Mouse (Mus musculus) kidney, adult 8-10 months (tissue): ENCODE measurements around the gene Ssr2.
"Not testable (repeated sequence)": the region's sequence is repeated elsewhere in the genome, so short reads cannot be mapped to it uniquely, and the experiment has no call there.

Source experiments
- DNase-seq, 2 experiments: peaks; one replicate each; pipeline ENCODE4 v3.0.0; 2022

Ssr2 gene

DNA sequence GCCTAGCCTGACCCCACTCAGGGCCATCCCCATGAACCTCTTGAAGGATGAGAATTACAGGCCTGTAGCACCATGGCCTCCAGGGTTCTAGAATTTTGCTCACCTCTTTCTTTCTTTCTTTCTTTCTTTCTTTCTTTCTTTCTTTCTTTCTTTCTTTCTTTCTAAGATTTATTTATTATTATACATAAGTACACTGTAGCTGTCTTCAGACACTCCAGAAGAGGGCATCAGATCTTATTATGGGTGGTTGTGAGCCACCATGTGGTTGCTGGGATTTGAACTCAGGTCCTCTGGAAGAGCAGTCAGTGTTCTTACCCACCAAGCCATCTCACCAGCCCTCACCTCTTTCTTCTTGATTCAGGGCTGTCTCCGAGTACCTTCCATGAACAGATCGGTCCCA lies 30.0 kb downstream of the Ssr2 start, which contains the start of gene Arhgef2:
Arhgef2 (plus strand) TSS at position 301 of the 400 bp plus-strand sequence.
- not testable (repeated sequence) for DNase-seq

GRCm38 (mm10) chr3:88607065-88607757 lies 31.5 kb downstream of the Ssr2 start:
- DNase-seq = peak; percentile 81 to 91

DNA sequence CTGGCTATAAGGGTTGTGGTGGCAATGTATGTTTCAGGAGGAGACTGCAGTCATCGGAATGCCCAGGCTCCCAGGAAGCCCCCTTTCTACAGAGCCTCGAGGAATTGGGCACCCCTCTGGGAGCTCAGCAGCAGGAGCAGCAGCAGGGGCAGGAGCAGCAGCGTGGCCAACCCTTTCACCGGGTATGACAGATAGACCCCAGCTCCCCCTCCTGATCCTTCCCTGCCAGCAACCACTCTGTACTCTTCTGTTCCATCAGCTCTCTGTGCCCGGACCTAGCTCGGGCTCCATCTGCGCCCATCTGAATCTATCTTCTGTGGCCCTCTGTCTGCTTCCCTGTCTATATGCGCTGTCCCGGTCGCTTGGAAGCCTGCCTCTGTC lies 32.1 kb downstream of the Ssr2 start:
- DNase-seq = no peak

- DNase-seq = peak in 1 of 2 experiments; percentile 54
These were observed 33.4 kb downstream of the Ssr2 start for GRCm38 (mm10) chr3:88609066-88609465.

DNA sequence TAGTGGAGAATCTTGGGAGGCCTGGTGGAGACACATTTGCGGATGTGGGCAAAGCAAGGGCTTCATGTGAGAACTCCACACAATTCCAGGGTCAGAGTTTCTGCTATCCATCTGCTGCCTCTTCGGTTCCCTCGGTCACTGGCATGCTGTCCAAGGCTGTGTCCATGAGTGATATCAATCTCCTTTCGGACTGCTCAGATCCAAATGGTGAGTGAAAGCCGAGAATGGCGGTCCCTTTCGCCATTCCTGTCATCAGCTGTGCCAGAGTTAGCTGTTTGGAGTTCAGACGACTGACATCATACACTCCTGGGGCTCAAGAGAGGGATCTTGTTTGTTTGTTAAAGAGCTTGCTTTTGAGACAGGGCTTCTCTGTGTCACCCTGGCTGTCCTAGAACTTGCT lies 38.7 kb downstream of the Ssr2 start:
- no peak for DNase-seq

GRCm38 (mm10) chr3:88615117-88615516 lies 39.4 kb downstream of the Ssr2 start:
- peak; percentile 66 to 80 for DNase-seq

GRCm38 (mm10) chr3:88615902-88616391 lies 40.3 kb downstream of the Ssr2 start:
- DNase-seq = no peak

DNA sequence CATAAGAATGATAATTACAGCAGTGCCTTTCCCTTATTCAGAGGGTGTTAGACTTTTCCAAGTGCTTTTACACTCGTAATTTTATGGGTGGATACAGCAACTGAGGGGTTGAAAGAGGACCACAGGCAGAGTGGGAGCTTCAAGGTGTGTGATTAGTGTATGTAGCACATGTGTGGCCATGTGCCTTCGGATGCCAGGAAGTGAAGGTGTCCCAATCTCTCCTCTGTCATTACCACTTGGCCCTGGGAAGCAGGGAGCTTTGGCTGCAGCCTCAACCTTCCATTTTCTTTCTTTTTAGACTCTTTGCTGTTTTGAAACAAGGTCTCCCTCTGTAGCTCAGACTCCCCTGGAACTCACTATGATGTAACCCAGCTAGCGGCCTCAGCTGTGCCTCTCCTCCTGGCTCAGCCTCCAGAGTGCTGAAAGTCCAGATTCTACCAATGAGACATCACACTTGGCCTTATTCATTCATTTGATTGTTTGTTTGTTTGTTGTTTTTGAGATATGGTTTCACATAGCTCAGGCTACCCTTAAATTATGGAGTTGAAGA lies 41.4 kb downstream of the Ssr2 start:
- DNase-seq = no peak

GRCm38 (mm10) chr3:88618074-88618871 lies 42.6 kb downstream of the Ssr2 start:
- peak; percentile 55 to 65 for DNase-seq

- DNase-seq = peak; percentile 77 to 78
These were observed 43.7 kb downstream of the Ssr2 start for GRCm38 (mm10) chr3:88619113-88620097.

GRCm38 (mm10) chr3:88620146-88620991 lies 44.7 kb downstream of the Ssr2 start:
- DNase-seq = no peak

DNA sequence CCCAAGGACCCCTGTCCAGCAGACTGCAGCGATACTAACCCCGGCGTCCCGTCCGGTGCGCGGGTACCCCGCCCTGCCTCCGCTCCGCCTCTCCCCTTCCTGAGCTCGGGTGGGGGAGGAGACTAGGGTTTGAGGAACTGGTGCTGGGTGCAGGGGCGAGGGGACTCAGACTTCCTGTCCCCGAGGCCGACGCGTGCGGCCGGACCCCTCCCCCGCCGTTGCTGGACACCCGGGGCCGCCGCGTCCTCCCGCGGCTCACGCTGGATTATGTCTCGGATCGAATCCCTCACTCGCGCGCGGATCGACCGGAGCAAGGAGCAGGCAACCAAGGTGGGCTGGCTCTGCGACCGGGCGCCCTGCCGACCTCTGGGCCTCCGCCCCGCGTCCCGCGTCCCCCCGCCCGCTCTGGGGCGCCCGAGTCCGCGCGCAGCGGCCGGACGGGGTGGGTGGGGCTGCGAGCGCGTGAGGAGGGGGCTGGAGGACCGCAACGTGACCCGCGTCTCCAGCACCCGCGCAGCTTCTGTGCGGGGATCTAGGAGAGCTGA lies 45.4 kb downstream of the Ssr2 start:
- DNase-seq = peak; percentile 77 to 80

DNA sequence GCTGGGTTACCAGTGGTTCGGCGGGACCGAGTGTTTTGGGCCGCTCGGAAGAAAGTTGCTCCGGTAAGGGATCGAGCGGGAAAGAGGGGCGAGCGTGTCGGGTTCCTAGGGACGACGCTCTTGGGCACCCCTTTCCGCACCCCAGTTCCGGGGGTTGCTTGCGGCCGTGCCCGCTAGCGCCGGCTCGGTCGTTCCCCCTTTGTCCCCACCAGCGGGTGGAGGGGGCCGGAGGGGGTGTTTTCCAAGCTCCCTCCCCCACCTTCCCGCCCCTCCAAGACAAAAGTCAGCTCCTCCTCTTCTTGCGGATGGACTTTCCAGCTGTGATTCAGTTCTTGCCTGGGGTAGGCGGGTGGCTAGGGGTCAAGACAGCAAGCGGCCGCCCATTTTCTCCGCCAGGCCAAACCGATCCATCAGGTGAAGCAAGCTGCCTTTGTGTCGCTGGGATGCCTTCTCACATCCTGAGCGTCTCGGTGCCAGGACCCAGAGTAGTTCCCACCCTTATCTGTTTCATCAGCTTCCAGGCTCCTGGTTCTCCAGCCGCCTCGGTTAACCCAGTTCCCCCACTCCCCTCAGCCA lies 45.9 kb downstream of the Ssr2 start:
- peak; percentile 75 to 77 for DNase-seq

DNA sequence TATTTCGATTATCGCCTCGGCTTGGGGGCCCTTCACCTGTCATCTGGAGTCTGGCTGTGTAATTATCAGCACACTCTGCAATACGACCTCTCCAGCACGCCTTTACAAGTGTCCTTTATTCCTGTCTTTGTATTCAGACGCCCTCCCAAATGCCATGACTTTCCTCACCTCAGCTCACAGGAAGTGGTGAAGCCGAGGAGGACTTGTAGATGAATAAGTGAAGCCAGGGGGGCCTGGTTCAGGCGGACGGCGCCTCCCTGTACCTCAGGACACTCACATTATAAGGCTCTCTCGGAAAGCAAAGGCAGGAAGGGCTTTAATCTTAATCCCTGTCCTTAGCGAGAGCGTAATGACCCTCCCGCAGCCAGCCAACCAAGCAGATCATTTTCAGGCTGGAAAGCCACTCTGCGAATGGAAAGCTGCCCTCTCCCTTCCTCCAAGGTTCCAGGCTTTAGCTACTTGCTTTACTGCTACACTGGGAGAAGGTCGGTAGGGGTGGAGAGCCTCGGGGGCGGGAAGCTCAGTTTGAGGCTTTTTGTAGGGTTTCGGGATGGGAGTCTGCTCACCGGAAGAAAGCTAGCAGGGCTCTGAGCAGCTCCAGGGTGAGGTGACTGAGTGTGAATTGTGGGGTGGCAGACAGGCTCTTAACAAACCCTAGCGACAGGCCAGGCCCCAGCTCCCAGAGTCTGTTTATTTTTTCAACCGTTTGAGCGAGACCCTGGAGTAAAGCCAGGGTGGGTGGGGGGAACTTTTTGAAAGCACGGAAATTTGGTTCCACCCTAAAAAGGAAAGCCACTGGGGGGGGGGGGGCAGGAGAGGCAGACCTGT lies 46.7 kb downstream of the Ssr2 start:
- peak; percentile 50 to 52 for DNase-seq

- no peak for DNase-seq
These were observed 47.3 kb downstream of the Ssr2 start for GRCm38 (mm10) chr3:88622941-88623345.

DNA sequence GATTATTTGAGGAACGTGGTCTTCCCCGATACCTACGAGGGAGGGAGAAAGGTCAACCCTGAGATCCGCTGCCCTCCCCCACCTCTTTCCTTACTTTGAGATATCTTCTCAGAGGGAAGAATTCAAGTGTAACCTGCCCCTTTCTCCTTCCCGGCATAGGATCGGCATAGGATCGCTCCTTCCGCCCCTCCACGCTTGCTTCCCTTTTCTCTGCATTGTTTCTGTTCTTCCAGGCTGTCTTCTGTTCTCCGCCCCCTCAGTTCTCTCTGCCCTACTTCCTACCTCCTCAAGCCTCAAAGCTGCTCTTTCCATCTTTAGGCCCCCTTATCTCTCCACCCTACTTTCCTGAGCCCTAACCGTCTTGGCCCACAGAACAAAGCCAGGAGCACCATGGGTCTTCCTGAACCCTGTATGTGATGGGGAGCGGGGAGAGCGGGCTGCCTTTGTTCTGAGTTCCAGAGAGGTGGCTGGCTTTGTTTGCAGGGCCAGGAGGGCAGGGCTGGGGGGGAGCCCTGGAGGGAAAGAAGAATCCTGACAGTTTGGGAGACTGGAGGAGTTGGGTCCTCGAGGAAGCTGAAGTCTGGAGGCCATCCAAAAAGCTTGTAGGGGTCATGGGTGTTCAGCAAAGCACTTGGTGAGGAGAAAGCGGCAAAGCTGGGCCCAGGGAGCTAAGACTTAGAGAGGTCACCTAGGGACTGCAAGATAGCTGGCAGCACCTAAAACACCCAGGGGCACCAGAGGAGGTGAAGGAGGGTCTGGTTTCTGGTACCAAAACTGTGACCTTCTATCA lies 47.9 kb downstream of the Ssr2 start:
- no peak for DNase-seq

DNA sequence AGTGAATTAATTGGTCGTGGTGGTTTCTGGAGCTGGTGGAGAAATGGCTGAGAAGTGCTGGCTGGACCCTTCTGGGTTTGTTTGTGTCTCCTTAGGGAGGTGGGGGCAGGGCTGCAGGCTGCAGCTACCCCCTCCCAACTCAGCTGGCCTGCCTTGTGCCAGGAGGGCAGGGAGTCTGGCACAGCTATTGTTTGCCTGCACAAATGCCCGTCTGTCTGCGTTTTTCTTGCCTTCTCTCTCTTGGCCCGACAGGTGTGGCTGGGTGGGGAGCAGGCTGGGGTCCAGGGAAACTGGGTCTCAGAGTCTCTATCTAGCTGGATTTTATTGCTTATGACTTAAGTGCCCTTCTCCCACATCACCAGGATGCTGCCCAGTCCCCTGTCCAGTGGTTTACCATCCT lies 48.6 kb downstream of the Ssr2 start:
- DNase-seq = no peak

GRCm38 (mm10) chr3:88624951-88625350 lies 49.3 kb downstream of the Ssr2 start:
- no peak for DNase-seq

GRCm38 (mm10) chr3:88625531-88625930 lies 49.9 kb downstream of the Ssr2 start:
- no peak for DNase-seq
